Mouse (Mus musculus): Measurements from ENCODE around the gene Rassf8. TPM values are rescaled to one million over a fixed set of nuclear protein-coding genes. Genes with fewer than 3 reads are reported as not detected.

Rassf8 gene
- polyA plus RNA-seq (2012; rRNA removed) = 2.8 and 4.0 TPM in 2 replicates

DNA sequence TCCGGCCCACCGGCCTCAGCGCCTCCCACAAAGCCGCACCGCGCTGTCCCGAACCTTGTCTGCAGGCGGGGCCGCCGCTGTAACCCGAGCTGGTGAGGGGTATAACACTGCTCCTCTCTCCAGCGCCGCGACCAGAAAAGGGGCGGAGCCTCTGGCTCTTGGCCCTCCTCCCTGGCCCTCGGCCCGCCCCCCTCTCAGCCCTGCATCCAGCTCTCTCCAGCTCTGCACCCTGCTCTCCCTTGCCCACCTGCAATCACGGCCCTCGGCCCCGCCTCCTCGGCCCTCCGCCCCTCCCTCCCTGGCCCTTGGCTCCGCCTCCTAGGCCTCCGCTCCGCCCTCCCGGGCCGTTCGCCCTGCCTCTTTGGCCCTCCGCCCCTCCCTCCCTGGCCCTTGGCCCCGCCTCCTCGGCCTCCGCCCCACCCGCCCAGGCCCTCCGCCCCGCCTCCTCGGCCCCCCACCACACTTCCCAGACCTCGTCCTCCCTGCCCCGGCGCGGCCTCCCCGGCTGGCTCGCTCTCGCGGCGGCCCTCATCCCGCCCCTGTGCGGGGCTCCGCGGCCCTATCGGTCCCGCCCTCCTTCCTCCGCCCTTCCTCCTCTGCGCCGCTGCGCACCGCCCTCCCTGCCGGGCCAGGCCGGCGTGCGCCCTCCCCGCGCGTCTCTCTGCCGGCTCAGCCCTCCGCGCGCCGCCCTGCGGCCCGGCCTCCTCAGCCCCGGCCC is at the start of gene Rassf8:
Gene Rassf8, plus strand, starts transcription at position 617 of the 718 bp plus-strand sequence.
- peak; percentile 16 for DNase-seq (ENCODE audit: low read depth, low spot score)
- WGBS = under 1% methylated on average over 67 of the region's 71 CpGs

DNA sequence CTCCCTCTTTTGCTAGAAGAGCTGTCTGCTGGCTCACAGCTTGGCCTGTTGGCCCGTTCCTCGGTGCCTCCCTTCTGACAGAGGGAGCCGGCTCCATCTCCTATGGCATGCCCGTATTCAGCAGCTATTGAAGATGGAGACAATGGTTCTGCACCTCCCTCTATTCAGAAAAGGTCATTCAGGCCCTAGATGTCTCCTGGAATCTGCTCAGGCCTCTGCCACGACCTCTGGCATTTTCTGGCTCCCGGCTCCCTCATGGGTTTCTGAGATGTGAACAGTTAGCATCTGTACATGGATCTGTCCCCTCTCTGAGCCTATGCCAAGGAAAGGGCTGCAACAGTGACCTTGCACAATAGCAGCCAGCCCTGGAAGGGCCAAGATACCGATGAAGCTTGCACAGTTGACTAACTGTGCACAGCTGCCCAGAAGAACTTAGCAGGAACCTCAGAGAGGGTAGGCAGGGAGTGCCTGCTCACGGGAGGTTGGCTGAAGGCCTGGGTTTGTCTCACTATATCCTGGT is 45.5 kb upstream of the Rassf8 start:
- DNase-seq (ENCODE audit: low read depth, low spot score) = no peak
- 58% methylated on average over 8 of the region's 8 CpGs for WGBS

DNA sequence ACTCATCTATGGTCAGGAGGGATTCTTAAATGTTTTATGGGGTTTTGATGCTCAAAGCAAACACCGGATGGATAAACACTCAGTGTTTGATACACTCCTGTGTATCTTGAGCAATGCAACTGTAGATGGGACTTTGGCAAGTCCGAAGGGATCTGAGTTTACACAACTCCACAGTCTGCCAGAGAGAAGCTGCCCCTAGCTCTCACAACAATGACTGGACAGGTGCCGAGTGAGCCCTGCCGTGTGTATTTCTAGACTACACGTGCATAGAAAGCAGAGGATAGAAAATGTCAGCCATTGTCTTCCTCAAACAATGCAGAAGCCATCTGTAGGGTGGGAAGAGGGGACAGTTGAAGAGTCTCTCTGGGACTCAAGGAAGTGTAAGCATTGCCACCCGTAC is 42.9 kb upstream of the Rassf8 start:
- no peak for DNase-seq (ENCODE audit: low read depth, low spot score)
- 71% methylated on average over 6 of the region's 6 CpGs for WGBS

DNA sequence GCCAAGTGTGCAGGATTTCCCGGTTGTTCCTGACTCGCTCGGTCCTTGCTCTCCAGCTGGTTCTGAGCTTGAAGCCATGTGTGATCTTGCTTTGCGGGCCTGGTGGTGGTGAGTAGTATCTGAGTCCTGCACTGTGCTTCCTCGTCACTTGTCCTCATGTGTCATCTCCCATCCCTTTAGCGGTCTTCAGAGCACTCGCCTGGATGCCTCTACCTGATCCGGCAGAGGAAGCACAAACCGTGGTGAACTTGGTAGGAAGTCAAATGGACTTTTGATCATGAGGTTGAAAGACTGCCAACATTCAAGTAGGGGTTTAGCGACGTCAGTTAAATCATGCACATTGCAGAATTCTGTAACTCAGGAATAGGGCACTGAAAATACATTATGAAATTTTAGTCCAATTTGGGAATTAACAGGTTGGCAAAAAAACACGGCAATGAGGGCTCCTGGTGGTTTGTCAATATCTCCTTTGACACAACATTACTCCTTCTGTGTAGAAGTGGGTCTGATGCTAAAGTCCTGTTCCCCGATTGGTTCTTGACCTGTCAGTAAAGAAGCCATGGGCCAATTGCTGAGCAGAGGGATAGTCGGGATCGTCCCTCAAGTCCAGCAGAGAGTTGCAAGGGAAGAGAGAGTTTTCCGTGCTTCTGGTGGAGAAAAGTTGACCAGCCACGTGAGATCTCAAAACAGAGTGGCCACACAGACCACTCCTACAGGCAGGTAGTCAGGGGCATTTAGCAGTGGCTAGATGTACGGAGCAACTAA is 36.4 kb upstream of the Rassf8 start:
- 72% methylated on average over 18 of the region's 18 CpGs for WGBS
- DNase-seq (ENCODE audit: low read depth, low spot score) = no peak

DNA sequence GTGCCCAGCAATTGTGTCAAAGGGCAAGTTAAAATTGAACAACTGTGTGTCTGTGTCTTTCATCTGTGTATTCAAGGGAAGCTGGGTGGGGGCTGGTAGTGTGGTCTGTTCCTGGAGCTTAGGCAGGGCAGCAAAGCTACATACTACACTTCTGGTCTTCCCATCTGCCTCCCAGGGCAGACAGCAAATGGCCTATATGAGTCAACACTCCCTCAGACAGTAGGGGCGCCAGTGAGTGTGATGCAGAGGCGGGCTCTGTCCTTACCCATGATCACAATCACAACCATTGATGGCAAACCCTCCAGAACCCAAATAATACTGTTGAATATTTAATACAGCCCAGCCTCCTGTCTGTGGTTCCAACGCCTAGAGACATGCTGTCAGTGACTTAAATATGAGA is 35.8 kb upstream of the Rassf8 start:
- DNase-seq (ENCODE audit: low read depth, low spot score) = no peak
- WGBS = 84% methylated on average over 3 of the region's 3 CpGs

DNA sequence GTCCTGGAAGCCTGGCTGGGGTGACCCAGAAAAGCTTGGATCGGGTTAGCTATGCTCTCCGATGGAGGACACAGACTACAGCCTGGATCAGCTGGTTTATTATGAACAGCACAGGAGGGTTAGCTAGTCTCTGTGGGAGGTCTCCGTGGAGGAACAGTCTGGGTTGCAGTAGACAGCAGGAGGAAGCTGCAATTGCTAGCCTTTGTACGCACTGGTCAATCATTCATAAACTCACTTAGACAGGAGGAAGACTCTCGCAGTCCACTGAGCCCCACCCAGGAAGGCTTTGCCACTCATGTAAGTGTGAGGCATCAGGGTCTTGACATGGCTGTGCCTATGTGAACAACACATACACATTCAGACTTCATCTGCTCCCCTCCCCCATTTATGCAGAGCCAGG is 35.2 kb upstream of the Rassf8 start:
- no peak for DNase-seq (ENCODE audit: low read depth, low spot score)

DNA sequence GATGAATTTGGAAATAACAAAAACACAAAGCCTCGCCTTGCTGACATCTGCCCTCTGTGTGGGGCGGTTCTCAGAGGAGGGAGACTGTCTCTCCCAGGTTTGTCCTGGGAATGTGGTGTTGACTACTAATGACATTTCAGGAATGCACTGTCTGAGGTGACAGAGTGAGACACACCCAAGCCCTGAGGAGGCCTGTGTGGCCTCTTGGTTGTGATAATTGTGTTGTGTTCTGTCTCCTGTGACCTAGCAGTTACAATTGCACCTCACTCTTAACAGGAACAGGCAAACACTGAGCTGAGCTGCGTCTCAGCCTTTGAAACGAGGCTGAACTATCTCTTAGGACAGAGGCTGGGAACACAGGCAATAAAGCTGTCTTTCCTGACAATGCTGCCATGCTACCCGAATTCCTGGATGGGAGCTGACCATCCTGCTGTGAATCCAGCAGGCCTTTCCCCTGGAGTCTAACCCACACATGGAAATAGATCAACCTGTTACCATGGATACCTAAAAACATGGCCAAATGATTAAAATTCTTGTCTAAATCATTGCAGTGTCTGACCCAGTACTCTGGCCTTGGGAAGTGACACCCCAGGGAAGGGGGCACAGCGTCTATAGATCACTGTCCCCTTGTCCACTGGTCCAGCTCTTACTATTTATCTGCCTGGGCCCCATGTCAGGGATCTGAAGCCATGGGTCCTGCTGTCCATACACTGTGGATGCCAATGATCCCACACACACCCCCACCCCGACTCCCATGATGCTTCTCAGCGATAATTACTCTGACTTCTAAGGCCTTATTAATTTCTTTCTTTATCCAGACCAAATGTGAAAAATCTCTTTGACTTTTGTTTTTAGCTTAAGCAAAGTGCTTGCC is 33.1 kb upstream of the Rassf8 start:
- 51% methylated on average over 8 of the region's 8 CpGs for WGBS

More for the DNA sequence above, 35.2 kb upstream of the Rassf8 start:
- WGBS = 46% methylated on average over 5 of the region's 5 CpGs

DNA sequence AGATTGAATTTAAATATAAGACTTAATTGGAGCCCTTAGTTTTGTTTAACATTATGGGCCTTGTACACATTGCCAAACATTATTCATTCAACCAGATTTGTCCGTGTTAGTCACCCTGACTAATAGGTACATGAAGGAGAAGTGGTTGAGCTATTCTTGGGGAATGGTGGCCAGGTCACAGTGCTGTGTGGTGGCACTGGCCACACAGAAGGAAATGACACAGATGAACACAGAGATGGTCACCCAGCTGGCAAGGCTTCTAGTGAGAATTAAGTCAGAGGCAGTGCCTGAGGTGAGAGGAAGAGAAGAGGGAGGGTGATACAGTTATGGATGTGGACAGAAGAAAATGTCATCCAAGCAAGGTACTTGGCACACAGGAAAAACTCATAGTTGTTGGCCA is 32.4 kb upstream of the Rassf8 start:
- WGBS = 61% methylated on average over 1 of the region's 1 CpGs
- DNase-seq (ENCODE audit: low read depth, low spot score) = no peak

More for the DNA sequence above, 33.1 kb upstream of the Rassf8 start:
- DNase-seq (ENCODE audit: low read depth, low spot score) = no peak

DNA sequence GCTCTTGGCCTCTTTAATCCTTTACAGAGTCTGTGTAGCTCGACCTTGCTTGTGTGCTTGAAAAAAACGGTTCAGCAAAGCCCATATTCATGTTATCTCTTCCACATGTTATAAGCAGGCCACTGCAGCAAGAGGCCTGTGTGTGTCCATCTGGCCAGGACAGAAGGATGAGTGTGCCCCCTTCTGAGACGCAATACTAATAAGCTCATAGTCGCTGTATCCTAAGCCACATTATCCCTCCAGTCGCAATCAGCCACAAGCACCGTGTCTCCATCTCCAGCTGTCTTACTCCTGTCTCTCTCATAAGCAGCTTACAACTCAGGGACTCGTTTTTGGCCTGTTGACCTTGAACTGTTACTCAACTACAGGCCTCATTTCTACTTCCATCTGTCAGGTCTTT is 24.0 kb upstream of the Rassf8 start:
- WGBS = 64% methylated on average over 7 of the region's 7 CpGs
- DNase-seq (ENCODE audit: low read depth, low spot score) = no peak

DNA sequence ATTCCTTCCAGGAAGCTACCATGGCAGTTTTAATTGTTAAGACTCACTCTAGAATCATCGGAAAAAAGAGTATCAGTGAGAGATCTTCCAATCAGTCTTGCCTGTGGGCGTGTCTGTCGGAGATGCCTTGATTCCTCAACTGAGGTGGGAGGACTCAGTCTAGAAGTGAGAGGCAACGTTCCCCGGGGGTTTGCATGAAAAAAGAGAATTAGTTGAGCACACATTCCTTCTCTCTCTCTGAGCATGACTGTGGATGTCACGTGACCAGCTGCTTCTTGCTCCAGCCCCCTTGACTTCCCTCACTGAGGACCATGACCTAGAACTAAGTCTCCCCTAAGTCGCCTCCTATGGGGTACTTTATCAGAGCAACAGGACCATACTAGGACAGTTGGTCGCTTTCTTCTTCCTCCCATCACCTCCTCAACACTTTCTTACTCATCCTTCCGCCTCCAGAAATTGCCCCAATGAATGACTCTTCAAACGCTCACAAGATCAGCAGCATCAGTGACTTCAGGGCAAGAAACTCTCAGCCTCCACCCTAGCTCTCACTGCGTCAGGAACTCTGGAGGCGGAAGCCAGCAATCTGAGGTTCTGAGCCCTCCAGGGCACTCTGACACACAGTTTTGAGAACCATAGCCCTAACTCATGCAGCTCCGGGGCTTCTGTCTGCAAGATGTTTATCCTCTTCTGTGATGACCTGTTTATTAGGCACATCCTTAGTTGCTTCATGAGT is 23.3 kb upstream of the Rassf8 start:
- DNase-seq (ENCODE audit: low read depth, low spot score) = no peak
- WGBS = 75% methylated on average over 13 of the region's 13 CpGs

DNA sequence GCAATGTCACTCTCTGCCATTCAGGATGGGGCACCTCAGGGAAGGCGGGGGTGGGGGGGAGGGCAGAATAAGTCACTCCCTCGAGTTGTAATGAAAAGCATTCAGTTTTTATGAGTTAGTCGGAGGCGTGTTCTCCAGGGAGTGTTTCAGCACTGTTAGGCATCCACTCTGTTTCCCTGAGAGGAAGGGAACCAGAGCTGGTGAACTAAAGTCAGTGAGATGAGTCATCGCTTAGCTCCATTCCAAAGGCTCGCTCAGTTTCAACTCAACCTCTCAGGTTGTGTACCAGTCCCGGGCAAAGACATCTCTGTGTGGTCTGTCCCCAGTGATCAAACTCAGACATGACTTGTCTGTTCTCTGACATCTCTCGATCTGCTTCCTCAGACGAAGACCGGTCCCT is 20.7 kb upstream of the Rassf8 start:
- 37% methylated on average over 10 of the region's 10 CpGs for WGBS

DNA sequence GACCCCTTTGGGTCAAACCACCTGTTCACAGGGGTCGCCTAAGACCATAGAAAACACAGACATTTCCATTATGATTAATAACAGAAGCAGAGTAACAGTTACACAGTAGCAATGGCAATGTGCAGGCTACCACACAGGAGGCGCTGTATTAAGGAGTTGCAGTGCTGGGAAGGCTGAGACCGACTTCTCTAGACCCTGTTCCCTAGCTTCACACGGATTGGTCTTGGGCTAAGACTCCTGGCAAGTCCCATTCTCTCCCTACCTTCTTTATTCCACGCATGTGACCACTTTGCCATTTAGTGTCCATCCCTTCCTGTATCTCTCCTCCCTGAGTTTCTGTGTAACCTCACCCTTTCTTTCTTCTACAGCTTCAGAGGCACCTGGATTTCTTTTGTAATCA is 19.6 kb upstream of the Rassf8 start:
- WGBS = 66% methylated on average over 5 of the region's 5 CpGs
- no peak for DNase-seq (ENCODE audit: low read depth, low spot score)

More for the DNA sequence above, 20.7 kb upstream of the Rassf8 start:
- DNase-seq (ENCODE audit: low read depth, low spot score) = no peak

DNA sequence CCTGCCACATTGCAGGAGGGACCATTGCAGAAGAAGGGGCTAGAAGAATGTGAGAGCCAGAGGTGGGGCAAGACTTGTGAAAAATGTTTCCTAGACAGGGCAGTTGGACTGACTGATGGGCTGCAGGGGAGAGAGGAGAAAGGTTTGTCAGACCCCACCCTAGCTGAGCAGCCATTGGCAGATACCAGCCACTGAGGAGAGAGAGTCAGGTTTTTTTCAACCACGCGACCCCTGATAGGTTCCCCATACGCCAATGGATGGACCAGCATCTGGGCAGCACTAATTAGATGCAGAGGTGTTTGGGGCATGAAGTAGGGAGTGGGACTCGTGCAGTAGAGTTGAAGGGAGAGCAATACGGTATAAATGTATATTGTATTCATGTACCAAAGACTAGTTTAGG is 13.7 kb upstream of the Rassf8 start:
- 81% methylated on average over 5 of the region's 5 CpGs for WGBS
- DNase-seq (ENCODE audit: low read depth, low spot score) = no peak

DNA sequence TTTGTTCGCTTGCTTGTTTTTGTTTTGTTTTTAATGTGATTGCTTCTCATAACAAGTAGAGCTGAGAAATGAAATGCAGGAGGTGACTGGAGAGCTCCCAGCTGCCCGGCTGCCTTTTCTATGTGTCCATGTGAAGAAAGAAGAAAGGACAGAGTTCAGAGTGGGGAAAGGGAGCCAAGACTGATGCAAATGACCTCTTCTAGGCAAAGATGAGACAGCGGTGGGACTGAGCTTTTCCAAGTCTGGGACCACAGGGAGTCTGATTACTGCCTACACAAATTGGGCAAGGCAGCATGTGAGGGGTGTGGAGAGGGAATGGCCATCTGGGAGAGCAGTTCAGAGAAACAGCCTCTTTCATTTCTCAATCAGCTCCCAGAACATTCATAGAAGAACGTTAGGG is 13.3 kb upstream of the Rassf8 start:
- WGBS = 70% methylated on average over 4 of the region's 4 CpGs

DNA sequence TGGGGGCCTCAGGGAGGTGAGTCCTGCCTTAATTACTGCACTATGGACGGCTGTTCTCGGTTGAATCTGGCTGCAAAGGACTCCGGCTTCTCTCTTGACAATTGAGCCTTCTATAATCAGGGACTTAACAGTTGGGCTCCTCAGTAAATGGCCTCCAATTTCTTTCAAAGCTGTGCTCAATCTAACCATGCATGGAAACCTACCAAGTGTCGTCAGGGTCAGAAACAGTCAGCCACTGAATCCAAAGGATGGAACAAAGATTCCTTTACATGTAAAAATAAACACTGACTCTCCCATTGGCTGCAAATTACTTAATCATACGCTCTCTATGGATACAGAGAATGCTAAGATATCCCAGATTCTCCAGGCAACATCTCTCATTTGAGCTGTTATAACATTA is 12.6 kb upstream of the Rassf8 start:
- WGBS = 72% methylated on average over 5 of the region's 5 CpGs

More for the DNA sequence above, 13.3 kb upstream of the Rassf8 start:
- no peak for DNase-seq (ENCODE audit: low read depth, low spot score)

DNA sequence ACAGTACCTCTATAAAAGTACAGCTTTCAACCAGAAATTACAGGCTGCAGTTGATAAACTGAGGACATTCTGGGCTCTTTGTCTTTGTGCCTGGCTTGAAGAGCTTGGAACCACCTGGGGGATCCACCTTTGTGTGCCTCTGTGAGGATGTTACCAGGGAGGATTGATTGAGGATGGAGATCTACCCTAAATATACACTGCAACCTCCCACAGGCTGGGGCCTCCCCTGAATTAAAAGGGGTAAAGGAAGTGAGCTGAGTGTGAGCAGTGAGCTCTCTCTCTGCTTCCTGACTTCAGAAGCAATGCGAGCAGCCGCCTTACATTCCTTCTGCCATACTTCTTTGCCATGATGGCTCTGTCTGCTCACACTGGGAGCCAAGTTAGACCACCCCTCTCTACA is 10.4 kb upstream of the Rassf8 start:
- WGBS = 81% methylated on average over 2 of the region's 2 CpGs
- no peak for DNase-seq (ENCODE audit: low read depth, low spot score)

More for the DNA sequence above, 12.6 kb upstream of the Rassf8 start:
- no peak for DNase-seq (ENCODE audit: low read depth, low spot score)

DNA sequence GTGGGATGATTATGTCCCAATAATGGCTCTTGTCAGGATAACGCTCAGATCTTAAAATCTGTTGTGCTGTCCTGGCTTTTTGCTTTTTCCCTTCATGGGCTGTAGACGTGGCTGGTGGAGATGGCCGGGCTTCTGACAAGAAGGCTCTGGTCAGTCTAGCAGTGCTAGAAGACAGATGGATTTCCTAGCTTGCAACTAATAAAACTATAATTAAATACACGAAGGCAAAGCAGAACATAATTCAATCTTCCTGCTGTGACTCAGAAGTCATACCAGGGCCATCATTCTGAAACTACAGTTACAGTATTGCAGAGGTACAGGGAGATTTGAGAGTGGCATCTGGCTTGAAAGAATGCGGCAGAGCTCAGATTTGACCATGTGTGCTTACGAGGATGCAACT is 7.3 kb upstream of the Rassf8 start:
- WGBS = 74% methylated on average over 6 of the region's 6 CpGs
- no peak for DNase-seq (ENCODE audit: low read depth, low spot score)

DNA sequence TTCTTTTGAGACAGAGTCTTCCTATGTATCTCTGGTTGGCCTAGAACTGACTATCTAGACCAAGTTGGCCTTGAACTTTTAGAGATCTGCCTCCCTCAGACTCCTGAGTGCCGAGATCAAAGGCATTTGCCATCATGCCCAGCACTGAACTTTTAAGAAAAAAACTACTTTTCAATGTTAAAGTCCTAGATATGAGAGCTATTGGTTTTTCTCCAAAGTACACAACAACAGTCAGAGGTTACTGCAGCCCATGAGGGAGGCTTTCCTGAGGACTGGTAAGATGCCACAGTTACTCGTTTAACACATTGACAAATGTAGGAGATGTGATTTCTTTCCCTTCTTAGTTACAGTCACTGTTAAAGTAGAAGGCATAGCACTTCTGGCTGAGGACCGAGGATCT is 6.5 kb upstream of the Rassf8 start:
- WGBS = 83% methylated on average over 3 of the region's 3 CpGs

DNA sequence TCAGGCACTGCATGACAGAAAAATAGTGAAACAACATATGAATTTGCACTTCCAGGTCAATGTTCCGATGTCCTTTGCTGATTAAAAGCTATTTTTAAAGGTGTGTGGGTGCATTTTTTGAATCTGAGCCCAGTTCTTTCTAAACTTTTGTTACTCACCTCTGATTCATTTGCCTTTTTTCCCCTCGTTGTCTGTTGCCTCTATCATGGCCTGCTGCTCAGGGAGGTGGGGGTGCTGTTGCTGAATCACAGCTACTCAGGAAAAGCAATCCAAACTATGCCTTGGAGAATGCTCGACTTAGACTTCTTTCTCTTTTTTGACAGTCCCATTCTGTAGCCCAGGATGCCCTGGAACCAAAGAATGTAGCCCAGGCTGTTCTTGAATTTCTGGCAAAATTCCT is 1.3 kb upstream of the Rassf8 start:
- no peak for DNase-seq (ENCODE audit: low read depth, low spot score)
- WGBS = 36% methylated on average over 3 of the region's 3 CpGs

More for the DNA sequence above, 6.5 kb upstream of the Rassf8 start:
- DNase-seq (ENCODE audit: low read depth, low spot score) = no peak
